Mouse (Mus musculus) thymus, postnatal 4 days (tissue): ENCODE data around the gene Chst3.
"Not testable (repeated sequence)": the region's sequence is repeated elsewhere in the genome, so short reads cannot be mapped to it uniquely, and the experiment has no call there.

Experiments
- DNase-seq: peaks from one replicate; pipeline ENCODE4 v3.0.0; 2021

Chst3 gene

DNA sequence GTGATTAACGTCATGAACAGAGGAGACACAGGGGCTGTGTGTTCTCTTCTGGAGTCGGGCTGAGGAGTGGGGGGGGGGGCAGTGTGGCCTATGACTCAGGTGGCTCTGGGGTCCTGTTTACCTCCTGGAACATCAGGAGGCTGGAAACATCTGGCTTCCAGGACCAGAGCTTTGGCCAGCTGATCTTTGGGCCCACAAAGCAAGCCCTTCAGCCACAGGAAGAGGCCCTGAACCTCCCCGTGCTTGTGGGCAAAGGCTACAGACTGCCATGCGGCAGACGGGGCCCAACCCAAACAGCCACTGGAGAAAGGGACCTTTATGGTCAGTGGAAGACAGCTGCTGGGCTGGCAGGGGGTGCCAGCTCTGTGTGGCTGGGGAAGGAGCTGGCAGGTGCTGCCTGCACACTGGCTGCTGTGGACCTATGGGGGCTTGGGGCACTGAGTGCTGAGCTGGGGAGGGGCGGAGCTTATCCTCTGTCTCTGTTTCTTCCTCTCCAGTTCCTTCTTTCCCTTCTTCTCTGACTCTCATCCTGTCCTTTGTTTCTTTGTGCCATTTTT lies 67.9 kb downstream of the Chst3 start:
- DNase-seq = peak; percentile 38

DNA sequence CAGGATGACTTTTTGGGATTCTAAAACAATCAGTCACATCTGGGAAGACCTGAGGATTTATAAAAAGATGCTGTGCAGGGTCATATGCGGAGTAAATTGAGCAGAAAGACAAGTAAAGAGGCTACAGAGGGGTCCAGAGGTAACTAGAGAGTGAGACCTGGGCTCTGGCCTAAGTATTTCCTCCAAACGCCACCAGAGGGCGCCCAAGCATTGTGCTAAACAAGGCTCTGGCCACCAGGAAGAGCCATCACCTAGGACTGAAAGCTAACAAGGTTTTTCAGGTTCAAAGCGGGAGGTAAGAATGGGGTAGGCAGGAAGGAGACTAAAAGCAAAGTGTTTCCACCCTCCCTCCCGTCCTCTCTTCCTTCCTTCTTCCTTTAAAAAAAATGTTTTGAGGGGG lies 71.0 kb downstream of the Chst3 start:
- DNase-seq = peak; percentile 93

DNA sequence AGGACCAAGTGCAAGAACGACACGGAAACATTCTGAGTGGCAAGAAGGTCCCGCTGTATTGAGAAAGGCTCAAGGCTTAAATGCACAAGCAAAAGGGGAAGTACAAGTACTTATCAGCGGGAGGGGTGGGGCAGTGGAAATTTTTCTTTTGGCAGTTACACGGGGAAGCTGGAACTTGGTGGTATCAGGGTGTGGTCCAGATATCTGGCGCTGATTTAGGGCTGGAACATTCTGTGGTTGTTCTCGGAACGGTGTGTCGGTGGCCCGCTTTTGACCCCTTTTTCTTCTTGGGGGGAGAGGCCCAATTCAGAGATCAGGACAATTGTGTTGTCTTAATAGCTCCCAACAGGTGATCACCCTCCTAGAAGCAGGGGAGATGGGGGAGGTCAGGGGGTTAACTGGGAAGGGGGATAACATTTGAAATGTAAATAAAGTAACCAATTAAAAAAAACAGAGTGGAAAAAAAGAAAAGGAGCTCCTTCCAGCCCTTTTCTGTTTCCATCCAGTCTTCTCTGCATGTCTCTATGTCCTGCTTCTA lies 71.5 kb downstream of the Chst3 start:
- DNase-seq = not testable (repeated sequence)

DNA sequence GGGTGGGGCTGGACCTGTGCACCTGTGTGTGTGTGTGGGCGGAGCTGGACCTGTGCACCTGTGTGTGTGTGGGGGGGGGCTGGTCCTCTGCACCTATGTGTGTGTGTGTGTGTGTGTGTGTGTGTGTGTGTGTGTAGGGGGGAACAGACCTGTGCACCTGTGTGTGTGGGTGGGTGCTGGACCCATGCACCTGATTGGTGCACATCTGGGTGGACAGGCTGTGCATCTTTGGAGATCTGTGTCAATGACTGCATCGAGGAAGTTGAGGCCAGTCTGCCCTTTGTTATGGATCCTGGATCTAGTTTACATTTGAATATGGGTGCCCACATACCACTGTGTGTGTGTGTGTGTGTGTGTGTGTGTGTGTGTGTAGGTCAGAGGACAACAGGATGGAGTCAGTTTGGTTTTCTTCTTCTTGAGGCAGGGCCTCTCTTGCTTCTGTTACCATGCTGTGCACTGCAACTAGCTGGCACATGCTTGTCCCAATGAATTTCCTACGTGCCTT lies 77.4 kb downstream of the Chst3 start:
- DNase-seq = no peak

DNA sequence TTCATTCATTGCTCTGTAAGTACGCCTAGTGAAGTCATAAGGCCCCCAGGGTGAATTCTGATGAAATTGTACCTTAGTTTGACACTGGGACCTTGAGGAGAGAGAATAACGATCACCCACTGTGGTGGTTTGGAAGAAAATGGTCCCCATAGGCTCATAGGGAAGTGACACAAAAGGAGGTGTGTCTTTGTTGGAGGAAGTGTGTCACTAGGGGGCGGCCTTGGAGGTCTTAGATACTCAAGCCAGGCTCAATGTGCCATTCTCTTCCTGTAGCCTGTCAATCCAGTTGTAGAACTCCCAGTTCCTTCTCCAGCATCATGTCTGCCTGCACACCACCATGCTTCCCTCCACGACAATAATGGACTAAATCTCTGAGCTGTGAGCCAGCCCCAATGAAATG lies 78.3 kb downstream of the Chst3 start:
- no peak for DNase-seq

DNA sequence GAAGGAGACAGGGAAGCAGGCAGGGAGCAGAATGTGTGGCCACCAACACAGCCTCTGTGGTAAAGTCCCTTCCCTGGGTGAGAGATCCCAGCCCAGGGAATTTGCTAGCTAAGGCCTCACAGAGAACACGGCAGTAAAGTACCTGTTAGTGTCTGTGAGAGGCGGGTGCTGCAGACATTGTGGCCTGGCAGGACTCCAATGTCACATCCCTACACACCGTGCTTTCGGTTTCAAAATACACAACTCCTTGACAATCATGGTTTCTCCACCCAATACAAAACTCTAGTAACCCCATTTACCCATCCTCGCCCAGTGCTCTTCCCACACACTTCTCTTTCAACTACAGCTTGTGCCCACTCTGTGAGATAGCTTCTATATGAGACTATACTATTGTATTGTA lies 80.4 kb downstream of the Chst3 start:
- no peak for DNase-seq

DNA sequence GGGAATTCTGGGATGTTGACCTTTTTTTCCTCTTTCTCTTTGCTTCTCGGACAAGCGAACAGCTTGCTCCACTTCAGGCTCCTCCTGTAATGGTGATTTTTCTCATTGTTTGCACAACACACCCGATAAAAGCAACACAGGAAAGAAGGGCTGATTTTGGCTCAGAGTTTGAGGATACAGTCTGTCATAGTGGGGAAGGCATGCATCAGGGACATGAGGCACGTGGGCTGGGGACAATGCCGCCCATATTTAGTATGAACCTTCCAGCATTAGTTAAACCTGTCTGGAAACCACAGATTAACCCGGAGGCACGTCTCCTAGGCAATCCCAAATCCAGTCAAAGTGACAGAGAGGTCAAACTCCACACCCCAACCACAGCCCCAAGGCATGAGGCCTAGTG lies 82.1 kb downstream of the Chst3 start:
- no peak for DNase-seq

DNA sequence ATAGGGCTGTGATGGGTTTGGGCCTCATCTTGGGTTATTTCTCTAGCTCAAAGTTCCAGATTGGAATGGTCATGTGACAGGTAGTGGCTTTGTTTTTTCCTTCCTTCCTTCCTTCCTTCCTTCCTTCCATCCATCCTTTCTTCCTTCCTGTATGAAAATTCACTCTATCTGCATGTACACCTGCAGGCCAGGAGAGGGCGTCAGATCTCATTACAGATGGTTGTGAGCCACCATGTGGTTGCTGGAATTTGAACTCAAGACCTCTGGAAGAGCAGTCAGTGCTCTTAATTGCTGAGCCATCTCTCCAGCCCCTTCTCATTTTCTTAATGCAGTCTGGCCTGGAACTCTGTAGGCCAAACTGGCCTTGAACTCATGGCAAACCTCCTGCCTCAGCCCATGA lies 83.0 kb downstream of the Chst3 start:
- DNase-seq = not testable (repeated sequence)

DNA sequence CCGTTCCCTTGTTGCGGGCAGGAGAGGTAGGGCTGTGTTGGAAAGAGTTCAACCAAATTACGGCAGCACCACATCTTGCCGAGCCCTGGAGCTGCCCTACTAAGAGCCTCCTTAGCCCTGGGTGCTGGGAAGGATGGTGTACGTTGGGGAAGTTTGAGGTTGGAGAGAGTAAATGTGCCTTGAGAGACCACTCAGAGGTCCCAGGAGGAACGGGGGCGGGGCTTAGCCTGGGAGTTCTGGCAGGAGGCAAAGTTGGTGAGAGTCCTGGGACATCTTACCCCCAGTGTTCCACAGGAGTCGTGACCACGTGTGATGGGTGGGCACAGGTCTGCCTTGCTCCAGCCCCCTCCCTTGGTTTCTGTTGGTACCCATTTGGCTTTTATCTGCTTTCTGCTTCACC lies 84.9 kb downstream of the Chst3 start:
- no peak for DNase-seq

DNA sequence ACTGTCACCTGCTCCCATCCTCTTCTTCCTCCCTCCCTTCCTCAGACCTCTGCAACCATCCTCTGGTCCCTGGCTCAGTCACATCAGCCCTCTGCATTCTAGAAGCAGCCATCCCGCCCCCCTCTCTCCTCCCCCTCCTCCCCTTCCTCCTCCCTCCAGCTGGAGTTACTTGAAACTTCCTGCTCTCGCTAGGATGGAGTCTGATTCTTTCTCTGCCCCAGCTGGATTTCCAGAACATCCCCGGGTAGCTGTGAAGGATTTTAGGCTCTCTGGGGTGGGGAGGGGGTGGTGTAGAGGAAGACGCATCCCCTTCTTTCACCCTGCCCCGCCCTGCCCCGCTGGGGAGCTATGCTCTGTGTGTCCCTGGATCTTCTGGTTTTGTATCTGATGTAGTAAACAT lies 85.6 kb downstream of the Chst3 start:
- DNase-seq = no peak
